10 mouse cellular contexts compared by ENCODE assay signal in the genomic region with DNA sequence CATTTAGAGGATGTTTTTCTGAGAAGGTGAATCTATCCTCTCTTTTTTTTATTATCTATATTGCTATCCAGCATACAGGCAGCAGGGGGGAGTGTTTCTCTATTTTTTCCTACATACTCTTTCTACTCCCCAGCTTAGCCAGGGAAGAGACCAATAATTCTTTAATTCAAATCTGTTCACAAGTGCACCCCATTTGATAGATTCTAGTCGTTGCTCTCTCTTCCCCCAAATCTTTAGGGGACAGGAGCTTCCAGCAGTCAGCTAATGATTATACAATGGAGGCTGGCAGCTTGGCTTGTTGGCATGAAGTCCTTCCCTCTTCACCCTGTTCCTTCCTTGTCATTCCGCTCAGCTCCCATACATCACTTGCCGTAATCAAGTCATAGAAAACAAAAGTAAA. TPM values are rescaled to one million over a fixed set of nuclear protein-coding genes. Genes with fewer than 3 reads are reported as not detected.
DNase-seq lines count a peak whose midpoint lies in the region; ATAC-seq and TF ChIP-seq lines count a peak whose summit lies in the region.
"Had no signal": no experiment of that assay in that cellular context is flagged by ENCODE, and none has a peak within 500 bp of the region (broad histone marks: within the 10 kb centered on the region; RNA-seq: fewer than 3 reads in every experiment).

No protein-coding gene starts in this region.

- WGBS in embryonic facial prominence, embryonic 14.5 days: 60% methylated on average over 3 of the region's 3 CpGs
- 39% methylated on average over 3 of the region's 3 CpGs for WGBS in midbrain, embryonic 15.5 days
- WGBS in intestine, embryonic 15.5 days: 57% methylated on average over 3 of the region's 3 CpGs

- TF ChIP-seq EP300 in MEL (IDR thresholded peaks at IDR 0.05; ENCODE audit: low read depth in 1 of 2, low read length in 2 of 2): no peak

- no peaks in the 10 kb centered on the region; a peak in 1 of 4 replicates for H3K36me3 ChIP-seq in MEL (ENCODE audit: control insufficient read depth in 1 of 2, insufficient read depth in 2 of 2, low read length in 2 of 2)
- H3K36me3 ChIP-seq in embryonic facial prominence, embryonic 14.5 days (ENCODE audit: control insufficient read depth, insufficient read depth, low read length): no peaks in the 10 kb centered on the region
- H3K36me3 ChIP-seq in midbrain, embryonic 15.5 days (replicated peaks): no peaks in the 10 kb centered on the region
- H3K36me3 ChIP-seq in intestine, embryonic 15.5 days: no peaks in the 10 kb centered on the region
- H3K36me3 ChIP-seq: G1E; limb, embryonic 13.5 days had no signal

- H3K4me2 ChIP-seq in embryonic facial prominence, embryonic 14.5 days (ENCODE audit: low read depth, low read length): no peak overlapping the region
- peak overlapping the region; percentile 10; the same call in 1 of the 2 replicates for H3K4me2 ChIP-seq in midbrain, embryonic 15.5 days
- H3K4me2 ChIP-seq in intestine, embryonic 15.5 days (replicated peaks): no peak overlapping the region
- H3K4me2 ChIP-seq: limb, embryonic 13.5 days had no signal

- H3K4me3 ChIP-seq in MEL (ENCODE audit: control insufficient read depth in 1 of 2, insufficient read depth in 1 of 2, low read depth in 2 of 2, low read length in 2 of 2): no peak overlapping the region
- no peak overlapping the region for H3K4me3 ChIP-seq in embryonic facial prominence, embryonic 14.5 days (ENCODE audit: low read depth, low read length)
- H3K4me3 ChIP-seq in midbrain, embryonic 15.5 days: no peak overlapping the region
- no peak overlapping the region for H3K4me3 ChIP-seq in intestine, embryonic 15.5 days (replicated peaks)
- H3K4me3 ChIP-seq: limb, embryonic 13.5 days had no signal

- TF ChIP-seq POLR2A in MEL (IDR thresholded peaks at IDR 0.05; ENCODE audit: control insufficient read depth in 1 of 2, insufficient read depth in 1 of 2, low read depth in 1 of 2, low read length in 2 of 2, poor library complexity in 1 of 2): no peak

- DNase-seq in frontal cortex, postnatal 36 days (ENCODE audit: low spot score in 2 of 2): peak; percentile 25 to 54
- no peak for DNase-seq in frontal cortex, postnatal 25 days (ENCODE audit: low spot score in 2 of 2)
- DNase-seq in MEL (ENCODE audit: low read depth, low spot score): peak; percentile 26
- DNase-seq in embryonic facial prominence, embryonic 14.5 days (ENCODE audit: low spot score): peak; percentile 20
- DNase-seq in ovary, postnatal 36 days (ENCODE audit: low spot score): no peak
- DNase-seq in urinary bladder, postnatal 25 days (ENCODE audit: low spot score): no peak

- TF ChIP-seq CTCF in MEL (IDR thresholded peaks at IDR 0.05 in 2 of 3, conservative IDR thresholded peaks at IDR 0.05 in 1 of 3; ENCODE audit: control insufficient read depth in 1 of 3, insufficient read depth in 1 of 3, low read depth in 2 of 3, low read length in 3 of 3, poor library complexity in 1 of 3, severe bottlenecking in 1 of 3): peak in 1 of 3 experiments; percentile 47; a peak in 2 of 6 replicates

- H3K9ac ChIP-seq in MEL (ENCODE audit: control insufficient read depth, low read depth, low read length, poor library complexity, severe bottlenecking): no peak overlapping the region
- no peak overlapping the region for H3K9ac ChIP-seq in embryonic facial prominence, embryonic 14.5 days (ENCODE audit: low read depth, low read length)
- no peak overlapping the region for H3K9ac ChIP-seq in midbrain, embryonic 15.5 days
- H3K9ac ChIP-seq in intestine, embryonic 15.5 days: no peak overlapping the region
- H3K9ac ChIP-seq: limb, embryonic 13.5 days had no signal

- no peaks in the 10 kb centered on the region for H3K79me2 ChIP-seq in MEL (ENCODE audit: control insufficient read depth, insufficient read depth, low read length, poor library complexity)

- no peak overlapping the region for H3K27ac ChIP-seq in MEL (ENCODE audit: control insufficient read depth, low read depth, low read length)
- no peak overlapping the region for H3K27ac ChIP-seq in embryonic facial prominence, embryonic 14.5 days (replicated peaks; ENCODE audit: low read depth, low read length)
- peak overlapping the region; percentile 31; the same call in 1 of the 2 replicates for H3K27ac ChIP-seq in midbrain, embryonic 15.5 days
- H3K27ac ChIP-seq in intestine, embryonic 15.5 days: no peak overlapping the region
- H3K27ac ChIP-seq: limb, embryonic 13.5 days had no signal

- ATAC-seq in embryonic facial prominence, embryonic 14.5 days (ENCODE audit: low read depth): no peak
- peak; percentile 87 for ATAC-seq in midbrain, embryonic 15.5 days (replicated peaks)
- no peak for ATAC-seq in intestine, embryonic 15.5 days

- H3K27me3 ChIP-seq in MEL (ENCODE audit: control insufficient read depth in 1 of 2, insufficient read depth in 2 of 2, low read length in 2 of 2): no peaks in the 10 kb centered on the region
- no peaks in the 10 kb centered on the region for H3K27me3 ChIP-seq in embryonic facial prominence, embryonic 14.5 days (replicated peaks; ENCODE audit: control insufficient read depth, insufficient read depth, low read length)
- no peaks in the 10 kb centered on the region for H3K27me3 ChIP-seq in midbrain, embryonic 15.5 days (replicated peaks)
- H3K27me3 ChIP-seq in intestine, embryonic 15.5 days (replicated peaks): no peaks in the 10 kb centered on the region

- no peaks in the 10 kb centered on the region for H3K9me3 ChIP-seq in MEL (replicated peaks; ENCODE audit: insufficient read depth, low read length)
- no peaks in the 10 kb centered on the region for H3K9me3 ChIP-seq in embryonic facial prominence, embryonic 14.5 days (ENCODE audit: control insufficient read depth, low read length)
- no peaks in the 10 kb centered on the region for H3K9me3 ChIP-seq in midbrain, embryonic 15.5 days
- no peaks in the 10 kb centered on the region for H3K9me3 ChIP-seq in intestine, embryonic 15.5 days
- H3K9me3 ChIP-seq: G1E; limb, embryonic 13.5 days had no signal

- 0 out of 4 replicates have a peak, but pooled peaks cover 0 to 2% of the 10 kb centered on the region in 2 experiments for H3K4me1 ChIP-seq in MEL (ENCODE audit: control insufficient read depth in 1 of 2, insufficient read depth in 2 of 2, low read length in 2 of 2)
- H3K4me1 ChIP-seq in embryonic facial prominence, embryonic 14.5 days (ENCODE audit: control insufficient read depth, insufficient read depth, low read length): 0 out of 2 replicates have a peak, but pooled peaks cover 2% of the 10 kb centered on the region
- peaks cover 10% of the 10 kb centered on the region for H3K4me1 ChIP-seq in midbrain, embryonic 15.5 days
- H3K4me1 ChIP-seq in intestine, embryonic 15.5 days (replicated peaks): no peaks in the 10 kb centered on the region
- H3K4me1 ChIP-seq: limb, embryonic 13.5 days had no signal

- TF ChIP-seq RAD21 in MEL (IDR thresholded peaks at IDR 0.05; ENCODE audit: low read depth, low read length): peak; percentile 56

TF ChIP-seq in MEL, 35 proteins besides CTCF, POLR2A, EP300 and RAD21:
- TF ChIP-seq SMC3 (IDR thresholded peaks at IDR 0.05; ENCODE audit: low read depth, low read length): peak; percentile 47
- TF ChIP-seq ZC3H11A (IDR thresholded peaks at IDR 0.05; ENCODE audit: low read depth, low read length): peak; percentile 34; the same call in 1 of the 2 replicates
- no peak for TF ChIP-seq ZMIZ1 (IDR thresholded peaks at IDR 0.05; ENCODE audit: low read depth, low read length)

RNA-seq across cellular contexts. Expression of a gene that starts 44.7 kb away (rescaled TPM):
- 20.7 and 23.8 TPM in 2 replicates for total RNA-seq in MEL (2012; rRNA removed)
- polyA plus RNA-seq in MEL (2012; ENCODE audit: insufficient read depth in 1 of 2, insufficient read length in 2 of 2, low read depth in 1 of 2, low replicate concordance in 2 of 2, missing spikeins in 1 of 2): 100 to 1,000 TPM in 1 of 2 experiments, 10 to 100 TPM in 1; 23.8 to 472 TPM
- 20.7 and 23.5 TPM in 2 replicates for polyA plus RNA-seq in embryonic facial prominence, embryonic 14.5 days (2014; fragmentation: Nextera tagmentation; extraction: Ambion mirVana)
- 26.2 and 29.6 TPM in 2 replicates for polyA plus RNA-seq in midbrain, embryonic 15.5 days (2015; fragmentation: Nextera tagmentation; extraction: Ambion mirVana)
- polyA plus RNA-seq in intestine, embryonic 15.5 days (2015; fragmentation: Nextera tagmentation; extraction: Ambion mirVana): 19.1 and 20.2 TPM in 2 replicates

Comparison
In these comparisons a context has a peak if more than half of its experiments do, and no peak if none do; other contexts are left out.
1. DNase-seq: peak in frontal cortex, postnatal 36 days (2 of 2), MEL (single experiment) and embryonic facial prominence, embryonic 14.5 days (single experiment); none in frontal cortex, postnatal 25 days (0 of 2), ovary, postnatal 36 days (single experiment) and urinary bladder, postnatal 25 days (single experiment).